Mouse (Mus musculus): ENCODE measurements around the gene Xk. TPM values are rescaled to one million over a fixed set of nuclear protein-coding genes. Genes with fewer than 3 reads are reported as not detected.
"Not testable (repeated sequence)": the region's sequence is repeated elsewhere in the genome, so short reads cannot be mapped to it uniquely, and the experiment has no call there.

Gene Xk
- polyA plus RNA-seq, 1 experiment from 2014 or later: 1.5 TPM

GRCm38 (mm10) chrX:9327954-9328353 lies 55.4 kb downstream of the Xk start:
- H3K36me3 ChIP-seq; H3K4me3 ChIP-seq (replicated peaks); H3K27me3 ChIP-seq; H3K4me1 ChIP-seq (replicated peaks); H3K27ac ChIP-seq; ATAC-seq (ENCODE audit: insufficient number of reproducible peaks, insufficient read depth, low FRiP score, low TSS enrichment, low read depth); H3K4me2 ChIP-seq; H3K9ac ChIP-seq (replicated peaks); H3K9me3 ChIP-seq: not testable (repeated sequence)
- 87% methylated on average over 25 of the region's 26 CpGs for WGBS

GRCm38 (mm10) chrX:9332366-9332962 lies 59.9 kb downstream of the Xk start:
- not testable (repeated sequence) for H3K9ac ChIP-seq (replicated peaks); H3K27ac ChIP-seq; H3K27me3 ChIP-seq; H3K4me3 ChIP-seq (replicated peaks); H3K4me1 ChIP-seq (replicated peaks); ATAC-seq (ENCODE audit: insufficient number of reproducible peaks, insufficient read depth, low FRiP score, low TSS enrichment, low read depth); H3K9me3 ChIP-seq; H3K4me2 ChIP-seq; H3K36me3 ChIP-seq
- WGBS: 86% methylated on average over 12 of the region's 12 CpGs

- not testable (repeated sequence) for H3K4me1 ChIP-seq (replicated peaks); H3K27ac ChIP-seq; H3K9ac ChIP-seq (replicated peaks); ATAC-seq (ENCODE audit: insufficient number of reproducible peaks, insufficient read depth, low FRiP score, low TSS enrichment, low read depth); H3K4me2 ChIP-seq; H3K4me3 ChIP-seq (replicated peaks); H3K27me3 ChIP-seq; H3K36me3 ChIP-seq; H3K9me3 ChIP-seq
- 60% methylated on average over 2 of the region's 2 CpGs for WGBS
Measured at GRCm38 (mm10) chrX:9333035-9333434, 60.5 kb downstream of the Xk start.

DNA sequence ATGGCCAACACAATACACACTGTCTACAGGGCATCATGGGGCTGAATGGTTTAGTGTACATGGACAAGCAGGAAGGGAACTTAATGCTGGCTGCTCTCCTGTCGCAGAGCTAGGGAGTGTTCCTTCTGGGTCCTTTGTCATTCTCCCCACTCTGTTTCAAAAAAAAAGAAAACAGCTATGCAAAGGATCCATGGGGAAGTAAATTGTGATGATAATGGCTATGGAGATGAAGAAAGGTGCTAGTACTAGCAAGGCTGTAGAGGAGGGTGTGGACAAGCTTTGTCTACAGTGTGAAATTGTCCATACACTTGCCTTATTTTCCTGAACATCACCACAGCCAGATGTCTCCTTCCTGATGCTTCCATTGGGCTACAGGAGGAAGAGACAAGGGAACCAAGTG lies 62.4 kb downstream of the Xk start:
- not testable (repeated sequence) for H3K4me2 ChIP-seq; H3K4me3 ChIP-seq (replicated peaks); H3K9me3 ChIP-seq; H3K4me1 ChIP-seq (replicated peaks); ATAC-seq (ENCODE audit: insufficient number of reproducible peaks, insufficient read depth, low FRiP score, low TSS enrichment, low read depth); H3K36me3 ChIP-seq; H3K27ac ChIP-seq; H3K27me3 ChIP-seq; H3K9ac ChIP-seq (replicated peaks)
- 67% methylated on average over 1 of the region's 1 CpGs for WGBS

GRCm38 (mm10) chrX:9350327-9350726 lies 77.8 kb downstream of the Xk start, which contains the start of gene H2al1k:
Gene H2al1k (plus strand): TSS chrX:9350627.
- not testable (repeated sequence) for ATAC-seq (ENCODE audit: insufficient number of reproducible peaks, insufficient read depth, low FRiP score, low TSS enrichment, low read depth); H3K4me2 ChIP-seq; H3K27ac ChIP-seq; H3K4me3 ChIP-seq (replicated peaks); H3K9ac ChIP-seq (replicated peaks); H3K9me3 ChIP-seq; H3K4me1 ChIP-seq (replicated peaks); H3K27me3 ChIP-seq; H3K36me3 ChIP-seq
- no CpG with 5 or more reads among the region's 2 CpGs for WGBS

Other genes with a start within 250 kb of the Xk start
- gene Fthl17e, start 239.3 kb upstream of the Xk start, polyA plus RNA-seq (2016; fragmentation: Nextera tagmentation; extraction: Ambion mirVana): not detected in 2 replicates
- not detected in 2 replicates for gene Fthl17f, start 209.7 kb upstream of the Xk start, polyA plus RNA-seq (2016; fragmentation: Nextera tagmentation; extraction: Ambion mirVana)
- not detected in 2 replicates for gene 4930402K13Rik, start 168.2 kb upstream of the Xk start, polyA plus RNA-seq (2016; fragmentation: Nextera tagmentation; extraction: Ambion mirVana)
- 0.45 and 0.69 TPM in 2 replicates for gene Lancl3, start 72.9 kb upstream of the Xk start, polyA plus RNA-seq (2016; fragmentation: Nextera tagmentation; extraction: Ambion mirVana)
- not detected in 2 replicates for gene Gm14862, start 15.9 kb upstream of the Xk start, polyA plus RNA-seq (2016; fragmentation: Nextera tagmentation; extraction: Ambion mirVana)
- not detected in 2 replicates for gene H2al1m, start 11.0 kb downstream of the Xk start, polyA plus RNA-seq (2016; fragmentation: Nextera tagmentation; extraction: Ambion mirVana)
- gene H2al1k, start 77.9 kb downstream of the Xk start, polyA plus RNA-seq (2016; fragmentation: Nextera tagmentation; extraction: Ambion mirVana): not detected in 2 replicates
- 0.71 and 1.00 TPM in 2 replicates for gene Cybb, start 215.0 kb downstream of the Xk start, polyA plus RNA-seq (2016; fragmentation: Nextera tagmentation; extraction: Ambion mirVana)

All from limb, embryonic 12.5 days (tissue).